Mouse (Mus musculus): Measurements from ENCODE around the gene Cep72.

Gene Cep72

GRCm38 (mm10) chr13:74061613-74062377 lies at the start of gene Cep72:
Gene Cep72 (minus strand): TSS chr13:74062299.
- peak within 1 kb of the TSS; percentile 96 for H3K4me3 ChIP-seq (replicated peaks; ENCODE audit: low read length)
- H3K27me3 ChIP-seq (ENCODE audit: insufficient read depth, low read length), result no peaks in the 10 kb centered on the region; the same call in 1 of the 2 replicates
- peaks cover 9% of the 10 kb centered on the region for H3K4me1 ChIP-seq (replicated peaks; ENCODE audit: low read depth, low read length)
- no peak for TF ChIP-seq NANOG (IDR thresholded peaks at IDR 0.05; ENCODE audit: borderline replicate concordance, low read length)
- TF ChIP-seq POU5F1 (IDR thresholded peaks at IDR 0.05; ENCODE audit: borderline replicate concordance, low read length), result no peak
- no peak for TF ChIP-seq CTCF (conservative IDR thresholded peaks at IDR 0.05; ENCODE audit: low read length)
- H3K9me3 ChIP-seq (ENCODE audit: low read length), result no peaks in the 10 kb centered on the region
- peaks cover 14% of the 10 kb centered on the region for H3K36me3 ChIP-seq (ENCODE audit: insufficient read depth, low read length)

GRCm38 (mm10) chr13:74107410-74107809 lies 45.3 kb upstream of the Cep72 start:
- Histone ChIP-seq H3K4me1 (replicated peaks; ENCODE audit: low read depth, low read length) (no peaks in the 10 kb centered on the region), H3K27me3 (ENCODE audit: insufficient read depth, low read length) (no peaks in the 10 kb centered on the region), H3K9me3 (ENCODE audit: low read length) (peaks cover 9% of the 10 kb centered on the region), H3K4me3 (replicated peaks; ENCODE audit: low read length) (no peak overlapping the region), H3K36me3 (ENCODE audit: insufficient read depth, low read length) (no peaks in the 10 kb centered on the region)
- TF ChIP-seq CTCF (conservative IDR thresholded peaks at IDR 0.05; ENCODE audit: low read length), result no peak
- no peak for TF ChIP-seq NANOG (IDR thresholded peaks at IDR 0.05; ENCODE audit: borderline replicate concordance, low read length)
- TF ChIP-seq POU5F1 (IDR thresholded peaks at IDR 0.05; ENCODE audit: borderline replicate concordance, low read length), result no peak

DNA sequence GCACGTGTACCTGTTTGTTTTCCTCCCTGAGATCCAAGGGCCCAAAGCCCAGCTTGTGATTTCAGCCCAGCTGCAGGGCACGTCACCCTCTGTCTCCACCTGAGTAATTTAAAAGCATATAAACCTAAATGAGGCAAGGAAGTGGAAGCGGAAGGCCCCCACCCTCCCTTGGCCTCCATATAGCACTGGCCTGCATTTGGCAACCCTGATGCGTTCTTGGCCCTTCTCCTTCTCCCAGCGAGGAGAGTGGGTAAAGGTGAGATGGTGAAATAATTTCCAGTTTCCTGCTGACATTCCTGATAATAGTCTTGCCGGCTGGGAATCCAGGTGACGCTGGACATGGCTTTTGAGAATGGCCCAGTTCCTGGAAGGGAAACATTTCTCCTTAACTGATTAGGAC lies 42.3 kb upstream of the Cep72 start:
- peaks cover 5% of the 10 kb centered on the region for H3K9me3 ChIP-seq (ENCODE audit: low read length)
- no peaks in the 10 kb centered on the region for H3K36me3 ChIP-seq (ENCODE audit: insufficient read depth, low read length)
- no peak overlapping the region for H3K4me3 ChIP-seq (replicated peaks; ENCODE audit: low read length)
- H3K27me3 ChIP-seq (ENCODE audit: insufficient read depth, low read length), result 0 out of 2 replicates have a peak, but pooled peaks cover 2% of the 10 kb centered on the region
- no peak for TF ChIP-seq CTCF (conservative IDR thresholded peaks at IDR 0.05; ENCODE audit: low read length)
- no peak for TF ChIP-seq POU5F1 (IDR thresholded peaks at IDR 0.05; ENCODE audit: borderline replicate concordance, low read length)
- TF ChIP-seq NANOG (IDR thresholded peaks at IDR 0.05; ENCODE audit: borderline replicate concordance, low read length), result no peak
- no peaks in the 10 kb centered on the region for H3K4me1 ChIP-seq (replicated peaks; ENCODE audit: low read depth, low read length)

- Histone ChIP-seq H3K9me3 (ENCODE audit: low read length) (no peaks in the 10 kb centered on the region), H3K4me3 (replicated peaks; ENCODE audit: low read length) (no peak overlapping the region), H3K36me3 (ENCODE audit: insufficient read depth, low read length) (no peaks in the 10 kb centered on the region), H3K27me3 (ENCODE audit: insufficient read depth, low read length) (0 out of 2 replicates have a peak, but pooled peaks cover 2% of the 10 kb centered on the region), H3K4me1 (replicated peaks; ENCODE audit: low read depth, low read length) (no peaks in the 10 kb centered on the region)
- TF ChIP-seq NANOG (IDR thresholded peaks at IDR 0.05; ENCODE audit: borderline replicate concordance, low read length) (no peak), CTCF (conservative IDR thresholded peaks at IDR 0.05; ENCODE audit: low read length) (no peak), POU5F1 (IDR thresholded peaks at IDR 0.05; ENCODE audit: borderline replicate concordance, low read length) (no peak)
Observed at GRCm38 (mm10) chr13:74102831-74103582, 40.9 kb upstream of the Cep72 start.

- Histone ChIP-seq H3K27me3 (ENCODE audit: insufficient read depth, low read length) (0 out of 2 replicates have a peak, but pooled peaks cover 2% of the 10 kb centered on the region), H3K9me3 (ENCODE audit: low read length) (no peaks in the 10 kb centered on the region), H3K36me3 (ENCODE audit: insufficient read depth, low read length) (no peaks in the 10 kb centered on the region), H3K4me1 (replicated peaks; ENCODE audit: low read depth, low read length) (no peaks in the 10 kb centered on the region), H3K4me3 (replicated peaks; ENCODE audit: low read length) (no peak overlapping the region)
- TF ChIP-seq CTCF (conservative IDR thresholded peaks at IDR 0.05; ENCODE audit: low read length) (no peak), POU5F1 (IDR thresholded peaks at IDR 0.05; ENCODE audit: borderline replicate concordance, low read length) (no peak), NANOG (IDR thresholded peaks at IDR 0.05; ENCODE audit: borderline replicate concordance, low read length) (no peak)
Observed at GRCm38 (mm10) chr13:74102108-74102830, 40.2 kb upstream of the Cep72 start.

- no peaks in the 10 kb centered on the region for H3K36me3 ChIP-seq (ENCODE audit: insufficient read depth, low read length)
- no peaks in the 10 kb centered on the region for H3K9me3 ChIP-seq (ENCODE audit: low read length)
- no peaks in the 10 kb centered on the region for H3K4me1 ChIP-seq (replicated peaks; ENCODE audit: low read depth, low read length)
- TF ChIP-seq NANOG (IDR thresholded peaks at IDR 0.05; ENCODE audit: borderline replicate concordance, low read length) (no peak), CTCF (conservative IDR thresholded peaks at IDR 0.05; ENCODE audit: low read length) (no peak), POU5F1 (IDR thresholded peaks at IDR 0.05; ENCODE audit: borderline replicate concordance, low read length) (no peak)
- H3K27me3 ChIP-seq (ENCODE audit: insufficient read depth, low read length), result 0 out of 2 replicates have a peak, but pooled peaks cover 2% of the 10 kb centered on the region
- H3K4me3 ChIP-seq (replicated peaks; ENCODE audit: low read length), result no peak overlapping the region
Observed at GRCm38 (mm10) chr13:74098913-74099312, 36.8 kb upstream of the Cep72 start.

- no peaks in the 10 kb centered on the region for H3K9me3 ChIP-seq (ENCODE audit: low read length)
- H3K27me3 ChIP-seq (ENCODE audit: insufficient read depth, low read length), result 0 out of 2 replicates have a peak, but pooled peaks cover 1% of the 10 kb centered on the region
- H3K4me1 ChIP-seq (replicated peaks; ENCODE audit: low read depth, low read length), result no peaks in the 10 kb centered on the region
- no peaks in the 10 kb centered on the region for H3K36me3 ChIP-seq (ENCODE audit: insufficient read depth, low read length)
- peak; percentile 26; the same call in 1 of the 2 replicates for TF ChIP-seq CTCF (conservative IDR thresholded peaks at IDR 0.05; ENCODE audit: low read length)
- TF ChIP-seq POU5F1 (IDR thresholded peaks at IDR 0.05; ENCODE audit: borderline replicate concordance, low read length), result no peak
- no peak overlapping the region for H3K4me3 ChIP-seq (replicated peaks; ENCODE audit: low read length)
Observed at GRCm38 (mm10) chr13:74096715-74097363, 34.7 kb upstream of the Cep72 start.

All from E14TG2a.4 (cell line).